Mouse (Mus musculus) hindbrain, embryonic 12.5 days (tissue): ENCODE data around the gene Ttc24. TPM values are rescaled to one million over a fixed set of nuclear protein-coding genes. Genes with fewer than 3 reads are reported as not detected.

Source experiments
- ATAC-seq: fragments of 200-750 bp; cut with Nextera tagmentation; 2 replicates; pipeline ENCODE4 v1.8.0; 2017; ENCODE audit warnings: moderate TSS enrichment; ENCODE audit not compliant: low FRiP score
- H3K27ac ChIP-seq: fragments of 300-500 bp; sonication (generic); 2 replicates; pipeline ENCODE4 v1.5.1; 2016; ENCODE audit warnings: mild to moderate bottlenecking
- H3K27me3 ChIP-seq: fragments of 300-500 bp; sonication (generic); 2 replicates; pipeline ENCODE4 v1.6.1; 2016; ENCODE audit warnings: mild to moderate bottlenecking
- H3K36me3 ChIP-seq: fragments of 300-500 bp; sonication (generic); 2 replicates; pipeline ENCODE4 v1.6.1; 2016; ENCODE audit warnings: mild to moderate bottlenecking
- H3K4me1 ChIP-seq: fragments of 300-500 bp; sonication (generic); 2 replicates; pipeline ENCODE4 v1.6.1; 2016
- H3K4me2 ChIP-seq: fragments of 300-500 bp; sonication (generic); replicated peaks from 2 replicates; pipeline ENCODE4 v1.6.1; 2016; ENCODE audit warnings: mild to moderate bottlenecking
- H3K4me3 ChIP-seq: fragments of 300-500 bp; sonication (generic); 2 replicates; pipeline ENCODE4 v1.5.1; 2016; ENCODE audit warnings: mild to moderate bottlenecking
- H3K9ac ChIP-seq: fragments of 300-500 bp; sonication (generic); 2 replicates; pipeline ENCODE4 v1.6.1; 2016; ENCODE audit warnings: mild to moderate bottlenecking, moderate library complexity
- H3K9me3 ChIP-seq: fragments of 300-500 bp; sonication (generic); replicated peaks from 2 replicates; pipeline ENCODE4 v1.6.1; 2016; ENCODE audit warnings: mild to moderate bottlenecking
- WGBS: fragments of 180-500 bp; shearing (Covaris S2); methylation state at CpG from one replicate; pipeline ENCODE4 v1.1.7; 2016; 5-methylcytosine and 5-hydroxymethylcytosine counted together
- polyA plus RNA-seq: library from polyadenylated mRNA; unstranded; fragments of >200 nt; fragmentation: Nextera tagmentation; extraction: Ambion mirVana; gene quantifications from 2 replicates; pipeline ENCODE4 v1.2.1, GENCODE M21; 2016

Gene Ttc24
- polyA plus RNA-seq, 1 experiment from 2014 or later, result 0.36 TPM

DNA sequence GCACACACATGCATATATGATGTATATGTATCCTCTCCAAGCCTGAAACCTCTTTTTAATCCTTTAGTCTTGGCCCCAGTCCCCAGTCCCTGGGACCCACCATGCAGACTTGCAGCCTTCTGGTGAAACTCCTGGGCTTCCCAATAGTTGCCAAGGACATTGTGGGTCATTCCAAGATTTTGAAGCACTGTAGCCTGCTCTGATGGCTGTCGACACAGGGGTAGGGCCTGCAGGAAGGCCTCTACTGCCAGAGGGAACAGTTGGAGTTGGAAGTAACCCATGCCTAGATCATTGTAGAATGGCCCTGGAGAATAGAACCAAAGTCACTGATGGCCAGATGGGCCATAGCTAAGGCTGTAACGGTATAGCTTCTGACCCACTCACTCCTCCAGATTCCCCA lies 3.8 kb downstream of the Ttc24 start:
- ATAC-seq, result no peak
- Histone ChIP-seq H3K27ac (no peak overlapping the region), H3K4me3 (no peak overlapping the region), H3K4me1 (no peaks in the 10 kb centered on the region), H3K4me2 (no peak overlapping the region), H3K9me3 (no peaks in the 10 kb centered on the region), H3K9ac (no peak overlapping the region), H3K36me3 (no peaks in the 10 kb centered on the region), H3K27me3 (peaks cover 12% of the 10 kb centered on the region)
- 75% methylated on average over 2 of the region's 2 CpGs for WGBS

GRCm38 (mm10) chr3:88073631-88074030 lies 4.5 kb downstream of the Ttc24 start:
- no peaks in the 10 kb centered on the region for H3K4me1 ChIP-seq
- H3K4me3 ChIP-seq, result no peak overlapping the region
- H3K27me3 ChIP-seq, result peaks cover 12% of the 10 kb centered on the region
- H3K9ac ChIP-seq, result no peak overlapping the region
- no peak overlapping the region for H3K27ac ChIP-seq
- ATAC-seq, result no peak
- no peaks in the 10 kb centered on the region for H3K9me3 ChIP-seq
- H3K36me3 ChIP-seq, result no peaks in the 10 kb centered on the region
- H3K4me2 ChIP-seq, result no peak overlapping the region
- WGBS, result 65% methylated on average over 2 of the region's 2 CpGs

DNA sequence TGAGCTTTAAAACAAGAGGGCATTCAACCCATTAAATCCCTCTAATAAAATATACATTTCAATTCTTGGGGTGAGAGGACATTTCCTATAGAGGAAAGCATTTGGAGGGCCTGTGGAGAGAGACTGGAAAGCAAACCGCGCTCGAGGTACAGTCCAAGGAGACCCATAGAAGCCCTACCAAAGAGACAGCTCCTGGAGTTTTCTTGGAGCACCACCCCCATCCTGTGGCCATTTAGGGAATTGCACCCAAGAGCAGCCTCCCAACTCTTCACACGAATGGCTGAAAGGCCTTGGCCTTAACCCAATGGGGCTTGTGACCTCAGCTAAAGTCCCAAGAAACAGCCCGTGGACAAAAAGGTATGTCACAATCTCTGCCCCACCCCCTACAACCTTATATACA lies 6.3 kb downstream of the Ttc24 start:
- peak; percentile 35; the same call in 1 of the 2 replicates for ATAC-seq
- Histone ChIP-seq H3K36me3 (no peaks in the 10 kb centered on the region), H3K9ac (no peak overlapping the region), H3K4me2 (no peak overlapping the region), H3K4me1 (no peaks in the 10 kb centered on the region; the same call in 1 of the 2 replicates), H3K27me3 (peaks cover 9% of the 10 kb centered on the region), H3K4me3 (no peak overlapping the region), H3K27ac (no peak overlapping the region), H3K9me3 (no peaks in the 10 kb centered on the region)
- WGBS, result 5% methylated on average over 5 of the region's 5 CpGs

DNA sequence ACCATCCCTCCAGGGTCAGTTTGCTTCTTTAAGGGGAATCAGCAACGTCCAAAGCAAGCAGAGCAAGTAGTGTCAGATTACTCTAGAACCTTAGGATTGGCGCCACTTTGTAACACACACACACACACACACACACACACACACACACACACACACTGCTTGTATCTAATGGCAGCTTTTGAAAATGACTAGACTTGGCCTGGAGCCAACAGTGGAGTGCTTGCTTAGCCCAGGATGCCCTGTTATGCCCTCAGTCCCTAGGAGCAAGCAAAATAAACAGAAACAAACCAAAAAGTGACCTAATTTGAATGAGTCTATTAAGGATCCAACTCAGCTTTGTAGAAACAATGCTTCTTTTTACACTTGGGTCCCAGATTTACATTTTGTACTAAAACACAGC lies 9.7 kb downstream of the Ttc24 start:
- Histone ChIP-seq H3K9me3 (0 out of 2 replicates have a peak, but pooled peaks cover 3% of the 10 kb centered on the region), H3K27me3 (peaks cover 9% of the 10 kb centered on the region), H3K4me2 (no peak overlapping the region), H3K36me3 (no peaks in the 10 kb centered on the region), H3K9ac (no peak overlapping the region), H3K27ac (no peak overlapping the region), H3K4me1 (no peaks in the 10 kb centered on the region; the same call in 1 of the 2 replicates), H3K4me3 (no peak overlapping the region)
- 51% methylated on average over 2 of the region's 2 CpGs for WGBS
- ATAC-seq, result no peak

- no peaks in the 10 kb centered on the region for H3K27me3 ChIP-seq
- H3K4me2 ChIP-seq, result peak within 1 kb of the TSS; percentile 83
- peak within 1 kb of the TSS; percentile 56 for H3K4me3 ChIP-seq
- peaks cover 14% of the 10 kb centered on the region for H3K4me1 ChIP-seq
- H3K9ac ChIP-seq, result peak within 1 kb of the TSS; percentile 75
- peaks cover 35% of the 10 kb centered on the region for H3K36me3 ChIP-seq
- 2% methylated on average over 60 of the region's 60 CpGs for WGBS
- H3K27ac ChIP-seq, result peak within 1 kb of the TSS; percentile 72
- no peaks in the 10 kb centered on the region for H3K9me3 ChIP-seq
- peak; percentile 95 for ATAC-seq
Measured at GRCm38 (mm10) chr3:88057902-88058696, 20.0 kb downstream of the Ttc24 start, which contains the start of gene Naxe. Naxe (minus strand) TSS chr3:88058495.

DNA sequence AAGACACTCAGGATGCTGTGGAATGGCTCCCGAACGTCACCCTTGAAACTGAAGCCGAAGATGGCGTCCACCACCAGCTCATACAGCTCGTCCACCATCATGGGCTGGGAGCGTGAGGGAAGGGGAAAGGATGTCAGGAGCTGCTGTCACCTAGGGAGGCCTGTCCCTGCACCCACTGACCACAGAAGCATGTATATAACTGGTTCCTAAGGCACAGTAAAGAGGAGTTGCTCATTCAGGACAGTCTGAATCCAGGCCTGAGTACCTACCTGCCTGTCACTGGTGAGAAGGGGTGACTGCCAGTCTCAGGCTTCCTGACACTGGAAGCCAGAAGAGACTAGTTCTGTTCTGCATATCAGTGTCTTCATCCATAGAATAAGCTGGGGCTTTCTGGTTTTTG lies 21.1 kb downstream of the Ttc24 start:
- Histone ChIP-seq H3K4me3 (peak overlapping the region; percentile 56; the same call in 1 of the 2 replicates), H3K4me1 (peaks cover 14% of the 10 kb centered on the region), H3K36me3 (peaks cover 46% of the 10 kb centered on the region), H3K27ac (no peak overlapping the region), H3K9ac (no peak overlapping the region; the same call in 1 of the 2 replicates), H3K27me3 (no peaks in the 10 kb centered on the region), H3K9me3 (no peaks in the 10 kb centered on the region), H3K4me2 (peak overlapping the region; percentile 83)
- 89% methylated on average over 6 of the region's 6 CpGs for WGBS
- no peak for ATAC-seq

DNA sequence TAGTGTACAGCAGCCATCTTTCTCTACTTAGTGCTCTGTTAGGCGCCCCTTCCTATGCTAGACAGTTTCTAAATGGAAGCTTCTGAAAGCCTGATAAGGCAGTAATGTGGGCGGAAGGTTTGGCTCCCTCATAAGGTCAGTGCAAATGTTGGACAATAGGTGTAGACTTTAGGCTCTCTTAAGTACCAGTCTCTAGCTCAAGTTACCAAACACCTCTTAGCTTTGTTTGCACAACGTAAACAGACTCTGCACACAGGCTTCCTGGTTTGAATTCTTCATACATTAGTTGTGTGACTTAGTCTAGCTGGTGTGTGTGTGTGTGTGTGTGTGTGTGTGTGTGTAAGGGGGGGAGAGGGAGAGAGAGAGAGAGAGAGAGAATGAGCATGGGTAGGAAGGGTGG lies 28.6 kb downstream of the Ttc24 start:
- ATAC-seq, result no peak
- no peak overlapping the region for H3K4me3 ChIP-seq
- H3K9ac ChIP-seq, result no peak overlapping the region
- no peak overlapping the region for H3K27ac ChIP-seq
- H3K9me3 ChIP-seq, result no peaks in the 10 kb centered on the region
- H3K36me3 ChIP-seq, result peaks cover 48% of the 10 kb centered on the region
- H3K4me1 ChIP-seq, result no peaks in the 10 kb centered on the region
- H3K4me2 ChIP-seq, result no peak overlapping the region
- H3K27me3 ChIP-seq, result no peaks in the 10 kb centered on the region
- 87% methylated on average over 3 of the region's 3 CpGs for whole genome bisulfite sequencing

DNA sequence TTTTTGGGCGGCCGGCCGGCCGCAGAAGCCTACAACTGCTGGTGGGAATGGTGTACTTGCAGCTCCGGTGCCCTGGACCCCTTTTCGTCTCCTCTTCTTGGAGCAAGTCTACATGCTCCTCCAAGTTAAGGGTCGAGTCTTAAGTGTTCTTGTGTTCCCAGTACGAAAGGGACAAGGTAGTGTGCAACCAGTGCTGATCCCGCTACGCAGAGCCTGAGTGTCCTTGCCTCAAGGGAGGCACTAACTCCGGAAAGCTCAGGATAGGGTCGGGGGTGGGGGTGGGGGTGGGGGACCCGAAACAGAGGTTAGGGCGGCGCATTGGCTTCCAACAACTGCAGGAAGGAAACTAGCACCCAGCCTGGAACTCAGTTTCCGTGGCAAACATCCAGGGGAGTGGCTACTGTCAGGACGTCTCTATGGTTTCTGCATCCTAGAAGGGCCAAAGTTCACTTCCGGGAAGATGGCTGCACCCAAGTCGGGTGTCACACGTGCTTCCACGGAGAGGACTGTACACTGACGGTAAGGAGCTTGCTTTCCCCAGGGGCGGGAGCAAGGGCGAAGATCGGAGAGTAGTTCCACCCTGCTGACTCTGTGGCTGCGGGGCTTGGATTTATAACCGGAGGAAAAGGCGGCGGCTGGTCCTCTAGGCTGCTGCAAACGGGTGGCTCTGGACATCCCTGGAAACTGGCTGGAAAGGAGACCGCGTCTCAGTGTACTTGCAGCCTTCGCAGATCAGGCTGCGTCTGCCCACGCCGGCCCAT lies 35.3 kb downstream of the Ttc24 start, which contains the start of gene Gpatch4:
TSS of gene Gpatch4 (plus strand) at position 448 of the 761 bp plus-strand sequence.
- H3K4me1 ChIP-seq, result peaks cover 8% of the 10 kb centered on the region
- no peak within 1 kb of the TSS; the same call in 1 of the 2 replicates for H3K27ac ChIP-seq
- WGBS, result 9% methylated on average over 36 of the region's 36 CpGs
- peak within 1 kb of the TSS; percentile 82 for H3K4me3 ChIP-seq
- H3K27me3 ChIP-seq, result peaks cover 31% of the 10 kb centered on the region
- peak within 1 kb of the TSS; percentile 74 for H3K4me2 ChIP-seq
- peak within 1 kb of the TSS; percentile 62 for H3K9ac ChIP-seq
- no peaks in the 10 kb centered on the region for H3K9me3 ChIP-seq
- no peaks in the 10 kb centered on the region for H3K36me3 ChIP-seq
- peak; percentile 92 for ATAC-seq

GRCm38 (mm10) chr3:88035561-88036293 lies 42.4 kb downstream of the Ttc24 start:
- ATAC-seq, result no peak
- H3K9me3 ChIP-seq, result no peaks in the 10 kb centered on the region
- 57% methylated on average over 1 of the region's 1 CpGs for WGBS
- H3K27me3 ChIP-seq, result peaks cover 54% of the 10 kb centered on the region
- no peaks in the 10 kb centered on the region for H3K36me3 ChIP-seq
- no peak overlapping the region for H3K9ac ChIP-seq
- no peak overlapping the region for H3K27ac ChIP-seq
- 0 out of 2 replicates have a peak, but pooled peaks cover under 1% of the 10 kb centered on the region for H3K4me1 ChIP-seq
- H3K4me3 ChIP-seq, result no peak overlapping the region
- no peak overlapping the region for H3K4me2 ChIP-seq

DNA sequence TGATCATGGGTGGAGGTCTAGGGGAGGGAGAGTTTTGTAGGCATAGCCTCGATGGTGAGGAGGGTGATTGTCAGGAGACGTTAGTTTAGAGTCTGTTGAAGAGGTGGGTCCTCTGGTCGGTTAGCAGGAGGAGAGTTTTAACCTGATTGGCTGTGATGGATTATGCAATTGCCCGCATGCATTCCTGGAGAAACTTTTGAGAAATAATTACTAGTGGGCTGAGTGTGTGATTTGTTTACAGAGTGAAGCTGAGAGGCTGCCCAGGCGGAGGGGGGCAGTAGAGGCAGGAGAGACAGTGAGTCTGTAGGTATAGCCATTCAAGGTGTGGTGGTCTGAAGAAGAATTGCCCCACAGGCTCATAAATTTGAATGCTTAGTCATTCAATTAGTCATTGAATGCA lies 44.6 kb downstream of the Ttc24 start:
- no peaks in the 10 kb centered on the region for H3K36me3 ChIP-seq
- 78% methylated on average over 5 of the region's 5 CpGs for WGBS
- no peak overlapping the region for H3K9ac ChIP-seq
- H3K4me2 ChIP-seq, result no peak overlapping the region
- H3K9me3 ChIP-seq, result no peaks in the 10 kb centered on the region
- peaks cover 50% of the 10 kb centered on the region for H3K27me3 ChIP-seq
- H3K4me3 ChIP-seq, result no peak overlapping the region
- no peak for ATAC-seq
- no peak overlapping the region for H3K27ac ChIP-seq
- 0 out of 2 replicates have a peak, but pooled peaks cover 2% of the 10 kb centered on the region for H3K4me1 ChIP-seq

DNA sequence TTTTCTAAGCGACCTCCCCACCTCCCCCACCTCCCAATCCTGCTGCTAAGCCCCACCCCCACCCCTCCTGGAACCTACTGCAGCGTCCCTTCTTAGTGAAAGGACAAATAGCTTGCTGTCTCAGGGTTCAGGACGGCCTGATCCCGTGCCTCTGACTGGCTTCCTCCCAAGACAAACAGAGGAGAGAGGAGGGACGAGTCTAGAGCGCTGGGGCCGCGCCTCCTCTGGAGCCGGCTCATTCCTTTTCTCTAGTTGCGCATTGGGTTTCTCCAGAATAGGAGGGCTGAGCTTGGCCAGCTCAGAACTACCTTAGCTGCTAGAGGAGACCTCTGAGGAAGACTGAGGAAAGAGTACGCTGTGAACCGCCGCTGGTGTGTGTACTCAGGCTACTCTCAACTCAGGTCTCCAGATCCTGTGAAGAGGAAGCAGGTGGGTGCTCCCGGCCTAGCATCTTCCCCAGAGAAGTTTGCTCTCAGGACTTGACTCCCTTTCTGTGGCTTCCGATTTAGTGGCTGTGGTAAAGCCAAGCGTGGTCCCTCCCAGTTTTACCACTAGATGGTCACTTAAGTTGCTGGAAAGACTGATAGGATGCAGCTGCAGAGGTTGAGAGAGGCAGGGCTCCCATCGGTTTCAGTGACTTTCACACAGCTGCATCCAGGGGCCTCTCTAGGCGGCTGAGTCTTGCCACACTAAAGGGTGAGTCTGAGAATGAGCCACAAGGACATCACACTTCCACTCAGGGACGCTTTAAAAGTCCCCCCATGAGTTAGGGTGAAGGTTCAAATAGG lies 47.3 kb downstream of the Ttc24 start:
- ATAC-seq, result no peak
- H3K9me3 ChIP-seq, result no peaks in the 10 kb centered on the region
- no peak overlapping the region for H3K4me2 ChIP-seq
- WGBS, result 20% methylated on average over 19 of the region's 19 CpGs
- H3K9ac ChIP-seq, result no peak overlapping the region
- H3K4me3 ChIP-seq, result no peak overlapping the region
- no peaks in the 10 kb centered on the region for H3K36me3 ChIP-seq
- 0 out of 2 replicates have a peak, but pooled peaks cover 2% of the 10 kb centered on the region for H3K4me1 ChIP-seq
- H3K27ac ChIP-seq, result no peak overlapping the region
- H3K27me3 ChIP-seq, result peaks cover 54% of the 10 kb centered on the region
